Mouse (Mus musculus) stomach, embryonic 16.5 days (tissue): Measurements from ENCODE around the gene Dab2ip. TPM values are rescaled to one million over a fixed set of nuclear protein-coding genes. Genes with fewer than 3 reads are reported as not detected.

Experiments
- ATAC-seq: fragments of 200-750 bp; cut with Nextera tagmentation; 2 replicates; pipeline ENCODE4 v1.8.0; 2017; ENCODE audit warnings: moderate number of reproducible peaks, moderate TSS enrichment; ENCODE audit not compliant: insufficient read depth, low FRiP score
- H3K27ac ChIP-seq: fragments of 300-500 bp; sonication (generic); 2 replicates; pipeline ENCODE4 v1.5.1; 2014; ENCODE audit warnings: low read length
- H3K27me3 ChIP-seq: fragments of 300-500 bp; sonication (generic); 2 replicates; pipeline ENCODE4 v1.6.1; 2014; ENCODE audit warnings: low read length, control low read depth, mixed read lengths; ENCODE audit not compliant: control insufficient read depth, insufficient read depth
- H3K36me3 ChIP-seq: fragments of 300-500 bp; sonication (generic); 2 replicates; pipeline ENCODE4 v1.6.1; 2014; ENCODE audit warnings: low read length; ENCODE audit not compliant: control insufficient read depth, insufficient read depth
- H3K4me1 ChIP-seq: fragments of 300-500 bp; sonication (generic); 2 replicates; pipeline ENCODE4 v1.6.1; 2014; ENCODE audit warnings: low read length, control low read depth, mixed read lengths; ENCODE audit not compliant: control insufficient read depth, insufficient read depth
- H3K4me2 ChIP-seq: fragments of 300-500 bp; sonication (generic); 2 replicates; pipeline ENCODE4 v1.6.1; 2014; ENCODE audit warnings: low read depth, low read length, mixed read lengths
- H3K4me3 ChIP-seq: fragments of 300-500 bp; sonication (generic); replicated peaks from 2 replicates; pipeline ENCODE4 v1.5.1; 2014; ENCODE audit warnings: mild to moderate bottlenecking, low read length
- H3K9ac ChIP-seq: fragments of 300-500 bp; sonication (generic); 2 replicates; pipeline ENCODE4 v1.6.1; 2014; ENCODE audit warnings: low read length
- H3K9me3 ChIP-seq: fragments of 300-500 bp; sonication (generic); replicated peaks from 2 replicates; pipeline ENCODE4 v1.6.1; 2016; ENCODE audit warnings: low read length, control low read depth; ENCODE audit not compliant: control insufficient read depth
- WGBS: fragments of 180-500 bp; shearing (Covaris S2); extraction: QIAGEN DNeasy Blood & Tissue Kit; methylation state at CpG from one replicate; pipeline ENCODE4 v1.1.7; 2014; 5-methylcytosine and 5-hydroxymethylcytosine counted together
- polyA plus RNA-seq: library from polyadenylated mRNA; unstranded; fragments of >200 nt; fragmentation: Nextera tagmentation; extraction: Ambion mirVana; gene quantifications from 2 replicates; pipeline ENCODE4 v1.2.1, GENCODE M21; 2015

The Dab2ip gene
- 29.2 and 31.2 TPM in 2 replicates for polyA plus RNA-seq

GRCm38 (mm10) chr2:35557911-35558825 is at the start of gene Dab2ip:
Dab2ip (plus strand) TSS chr2:35558266.
- Histone ChIP-seq H3K9me3 (no peaks in the 10 kb centered on the region), H3K27ac (peak within 1 kb of the TSS; percentile 80), H3K4me3 (peak within 1 kb of the TSS; percentile 35), H3K36me3 (no peaks in the 10 kb centered on the region), H3K4me2 (peak within 1 kb of the TSS; percentile 43), H3K27me3 (no peaks in the 10 kb centered on the region), H3K4me1 (peaks cover 24% of the 10 kb centered on the region), H3K9ac (peak within 1 kb of the TSS; percentile 59)
- WGBS, result 45% methylated on average over 29 of the region's 29 CpGs
- ATAC-seq, result no peak

GRCm38 (mm10) chr2:35508597-35509342 is 49.3 kb upstream of the Dab2ip start:
- Histone ChIP-seq H3K36me3 (no peaks in the 10 kb centered on the region), H3K27ac (peak overlapping the region; percentile 80), H3K4me2 (no peak overlapping the region), H3K4me3 (no peak overlapping the region), H3K9ac (peak overlapping the region; percentile 13; the same call in 1 of the 2 replicates), H3K9me3 (no peaks in the 10 kb centered on the region), H3K27me3 (no peaks in the 10 kb centered on the region), H3K4me1 (peaks cover 53% of the 10 kb centered on the region)
- ATAC-seq, result peak; percentile 23; the same call in 1 of the 2 replicates
- 12% methylated on average over 10 of the region's 10 CpGs for WGBS

GRCm38 (mm10) chr2:35509343-35509667 is 48.8 kb upstream of the Dab2ip start:
- no peak overlapping the region for H3K9ac ChIP-seq
- no peaks in the 10 kb centered on the region for H3K36me3 ChIP-seq
- peak; percentile 16; the same call in 1 of the 2 replicates for ATAC-seq
- no peak overlapping the region for H3K4me3 ChIP-seq
- no peak overlapping the region for H3K4me2 ChIP-seq
- 35% methylated on average over 6 of the region's 6 CpGs for WGBS
- no peaks in the 10 kb centered on the region for H3K27me3 ChIP-seq
- peaks cover 53% of the 10 kb centered on the region for H3K4me1 ChIP-seq
- H3K9me3 ChIP-seq, result no peaks in the 10 kb centered on the region
- peak overlapping the region; percentile 80 for H3K27ac ChIP-seq

- no peaks in the 10 kb centered on the region for H3K27me3 ChIP-seq
- no peak overlapping the region for H3K27ac ChIP-seq
- peaks cover 55% of the 10 kb centered on the region for H3K4me1 ChIP-seq
- no peak for ATAC-seq
- H3K36me3 ChIP-seq, result no peaks in the 10 kb centered on the region
- WGBS, result 45% methylated on average over 4 of the region's 4 CpGs
- no peak overlapping the region for H3K4me3 ChIP-seq
- no peak overlapping the region for H3K4me2 ChIP-seq
- H3K9ac ChIP-seq, result no peak overlapping the region
- H3K9me3 ChIP-seq, result no peaks in the 10 kb centered on the region
Measured at GRCm38 (mm10) chr2:35509888-35510287, 48.2 kb upstream of the Dab2ip start.

- ATAC-seq, result no peak
- 0 out of 2 replicates have a peak overlapping the region, but pooled peaks have one; percentile 3 for H3K27ac ChIP-seq
- no peak overlapping the region for H3K9ac ChIP-seq
- 23% methylated on average over 1 of the region's 1 CpGs for WGBS
- no peaks in the 10 kb centered on the region for H3K27me3 ChIP-seq
- H3K36me3 ChIP-seq, result no peaks in the 10 kb centered on the region
- H3K4me2 ChIP-seq, result no peak overlapping the region
- no peaks in the 10 kb centered on the region for H3K9me3 ChIP-seq
- H3K4me3 ChIP-seq, result no peak overlapping the region
- H3K4me1 ChIP-seq, result peaks cover 51% of the 10 kb centered on the region
Measured at GRCm38 (mm10) chr2:35510920-35511319, 47.1 kb upstream of the Dab2ip start.

- H3K4me3 ChIP-seq, result no peak overlapping the region
- H3K4me1 ChIP-seq, result peaks cover 41% of the 10 kb centered on the region
- no peak overlapping the region for H3K9ac ChIP-seq
- no peaks in the 10 kb centered on the region for H3K36me3 ChIP-seq
- WGBS, result 96% methylated on average over 4 of the region's 4 CpGs
- H3K27ac ChIP-seq, result no peak overlapping the region
- no peak overlapping the region for H3K4me2 ChIP-seq
- no peaks in the 10 kb centered on the region for H3K27me3 ChIP-seq
- no peaks in the 10 kb centered on the region for H3K9me3 ChIP-seq
- ATAC-seq, result no peak
Measured at GRCm38 (mm10) chr2:35512226-35512625, 45.8 kb upstream of the Dab2ip start.

- H3K9me3 ChIP-seq, result 0 out of 2 replicates have a peak, but pooled peaks cover 4% of the 10 kb centered on the region
- peak; percentile 80 for ATAC-seq
- peaks cover 25% of the 10 kb centered on the region for H3K4me1 ChIP-seq
- H3K36me3 ChIP-seq, result no peaks in the 10 kb centered on the region
- 26% methylated on average over 14 of the region's 14 CpGs for WGBS
- 0 out of 2 replicates have a peak overlapping the region, but pooled peaks have one; percentile 0 for H3K4me3 ChIP-seq
- H3K9ac ChIP-seq, result peak overlapping the region; percentile 43; the same call in 1 of the 2 replicates
- H3K27ac ChIP-seq, result peak overlapping the region; percentile 92
- H3K4me2 ChIP-seq, result peak overlapping the region; percentile 17; the same call in 1 of the 2 replicates
- no peaks in the 10 kb centered on the region for H3K27me3 ChIP-seq
Measured at GRCm38 (mm10) chr2:35514051-35514892, 43.8 kb upstream of the Dab2ip start.

- WGBS, result 91% methylated on average over 14 of the region's 14 CpGs
- H3K9me3 ChIP-seq, result no peaks in the 10 kb centered on the region; the same call in 1 of the 2 replicates
- no peaks in the 10 kb centered on the region for H3K36me3 ChIP-seq
- no peak overlapping the region for H3K4me3 ChIP-seq
- H3K27me3 ChIP-seq, result no peaks in the 10 kb centered on the region
- no peak for ATAC-seq
- H3K27ac ChIP-seq, result no peak overlapping the region
- H3K4me2 ChIP-seq, result no peak overlapping the region
- H3K4me1 ChIP-seq, result peaks cover 2% of the 10 kb centered on the region; the same call in 1 of the 2 replicates
- no peak overlapping the region for H3K9ac ChIP-seq
Measured at GRCm38 (mm10) chr2:35526612-35527242, 31.3 kb upstream of the Dab2ip start.
